Mouse (Mus musculus): ENCODE results near the gene Gm527. TPM values are rescaled to one million over a fixed set of nuclear protein-coding genes. Genes with fewer than 3 reads are reported as not detected.

Gene Gm527
- 42.2 TPM for polyA plus RNA-seq (2014; fragmentation: Illumina TruSeq; extraction: RNeasy Lipid Tissue Mini Kit (QIAGEN cat#74804); ENCODE audit: low read depth, low replicate concordance)

GRCm38 (mm10) chr12:64917578-64918471 lies at the start of gene Gm527:
Gm527 (plus strand) TSS chr12:64917906.

DNA sequence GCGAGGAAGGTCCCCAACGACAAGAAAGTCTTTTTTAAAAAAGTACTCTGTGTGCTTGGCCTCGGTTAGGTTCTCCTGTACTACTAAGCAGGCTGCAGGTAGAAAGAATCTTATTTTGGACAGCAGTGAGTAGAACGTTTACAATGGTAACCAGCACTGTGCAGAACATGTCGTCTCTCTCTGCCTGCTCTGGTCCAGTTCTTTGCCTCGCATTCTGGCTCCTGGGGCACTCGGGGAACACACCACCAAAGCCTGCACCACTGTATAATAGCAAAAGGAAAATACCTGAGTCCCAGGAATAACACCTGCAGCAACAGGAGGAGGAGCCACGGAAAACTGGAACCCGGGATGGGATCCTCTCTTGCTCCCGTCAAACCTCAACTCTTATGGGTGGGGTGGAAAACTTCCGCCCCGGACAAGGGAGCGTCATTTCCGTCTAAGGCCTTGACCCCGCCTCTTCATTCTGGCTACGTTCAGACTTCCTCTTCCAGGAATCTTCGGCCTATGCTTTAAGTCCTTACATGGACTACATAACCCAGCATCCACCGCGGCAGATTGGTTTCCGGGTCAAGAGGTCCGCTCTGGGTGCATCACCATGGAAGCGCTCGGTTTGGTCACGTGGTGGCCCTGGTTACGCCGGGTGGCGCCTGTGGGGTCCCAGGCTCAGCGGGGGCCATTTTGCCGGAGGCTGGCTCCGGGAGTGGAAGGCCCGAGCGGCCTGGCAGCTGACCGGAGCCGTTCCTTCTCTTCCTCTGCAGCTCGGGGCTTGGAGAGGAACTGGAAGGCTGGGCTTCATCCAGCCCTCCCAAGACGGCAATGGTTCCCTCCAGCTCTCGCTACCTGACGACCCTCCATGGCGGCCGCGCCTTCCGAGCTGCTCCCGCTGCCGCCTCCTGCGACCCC lies 47.7 kb downstream of the Gm527 start, which contains the start of the genes Klhl28 and Togaram1:
TSS of gene Klhl28 (minus strand) at position 411 of the 903 bp plus-strand sequence.
TSS of gene Togaram1 (plus strand) at position 681 of the 903 bp plus-strand sequence.

Other genes with a start within 250 kb of the Gm527 start
- gene Klhl28, start 47.6 kb downstream of the Gm527 start, polyA plus RNA-seq (2014; fragmentation: Illumina TruSeq; extraction: RNeasy Lipid Tissue Mini Kit (QIAGEN cat#74804); ENCODE audit: low read depth, low replicate concordance): 35.1 TPM
- gene Togaram1, start 47.9 kb downstream of the Gm527 start, polyA plus RNA-seq (2014; fragmentation: Illumina TruSeq; extraction: RNeasy Lipid Tissue Mini Kit (QIAGEN cat#74804); ENCODE audit: low read depth, low replicate concordance): 70.7 TPM
- 216 TPM for gene Prpf39, start 118.4 kb downstream of the Gm527 start, polyA plus RNA-seq (2014; fragmentation: Illumina TruSeq; extraction: RNeasy Lipid Tissue Mini Kit (QIAGEN cat#74804); ENCODE audit: low read depth, low replicate concordance)
- gene Fkbp3, start 156.1 kb downstream of the Gm527 start, polyA plus RNA-seq (2014; fragmentation: Illumina TruSeq; extraction: RNeasy Lipid Tissue Mini Kit (QIAGEN cat#74804); ENCODE audit: low read depth, low replicate concordance): 205 TPM
- 5.7 TPM for gene Fancm, start 157.7 kb downstream of the Gm527 start, polyA plus RNA-seq (2014; fragmentation: Illumina TruSeq; extraction: RNeasy Lipid Tissue Mini Kit (QIAGEN cat#74804); ENCODE audit: low read depth, low replicate concordance)

All from sigmoid colon, adult 10 weeks (tissue).